Mouse (Mus musculus) hindbrain, embryonic 10.5 days (tissue): Measurements from ENCODE around the gene Gpn1. TPM values are rescaled to one million over a fixed set of nuclear protein-coding genes. Genes with fewer than 3 reads are reported as not detected.
A peak's percentile ranks its signal among the peaks of the same experiment; 100 is the strongest.

Experiments used
- DNase-seq: peaks from one replicate; pipeline ENCODE4 v3.0.0-alpha.2; 2017; ENCODE audit warnings: low spot score
- H3K27ac ChIP-seq: fragments of 300-500 bp; sonication (generic); 2 replicates; pipeline ENCODE4 v1.5.1; 2016; ENCODE audit warnings: mild to moderate bottlenecking, moderate library complexity
- H3K27me3 ChIP-seq: fragments of 300-500 bp; sonication (generic); 2 replicates; pipeline ENCODE4 v1.6.1; 2016; ENCODE audit warnings: mild to moderate bottlenecking; ENCODE audit not compliant: poor library complexity, insufficient read depth, severe bottlenecking
- H3K36me3 ChIP-seq: fragments of 300-500 bp; sonication (generic); 2 replicates; pipeline ENCODE4 v1.6.1; 2016; ENCODE audit warnings: mild to moderate bottlenecking, moderate library complexity
- H3K4me1 ChIP-seq: fragments of 300-500 bp; sonication (generic); replicated peaks from 2 replicates; pipeline ENCODE4 v1.6.1; 2016; ENCODE audit warnings: mild to moderate bottlenecking
- H3K4me3 ChIP-seq: fragments of 300-500 bp; sonication (generic); 2 replicates; pipeline ENCODE4 v1.5.1; 2016; ENCODE audit warnings: mild to moderate bottlenecking, moderate library complexity
- H3K9me3 ChIP-seq: fragments of 300-500 bp; sonication (generic); 2 replicates; pipeline ENCODE4 v1.6.1; 2016; ENCODE audit warnings: mild to moderate bottlenecking, moderate library complexity
- WGBS: fragments of 180-500 bp; shearing (Covaris S2); methylation state at CpG from one replicate; pipeline ENCODE4 v1.1.7; 2016; 5-methylcytosine and 5-hydroxymethylcytosine counted together
- polyA plus RNA-seq: library from polyadenylated mRNA; unstranded; fragments of >200 nt; fragmentation: Nextera tagmentation; extraction: Ambion mirVana; gene quantifications from 2 replicates; pipeline ENCODE4 v1.2.1, GENCODE M21; 2016

Gpn1 gene
- polyA plus RNA-seq = 90.8 and 98.5 TPM in 2 replicates

DNA sequence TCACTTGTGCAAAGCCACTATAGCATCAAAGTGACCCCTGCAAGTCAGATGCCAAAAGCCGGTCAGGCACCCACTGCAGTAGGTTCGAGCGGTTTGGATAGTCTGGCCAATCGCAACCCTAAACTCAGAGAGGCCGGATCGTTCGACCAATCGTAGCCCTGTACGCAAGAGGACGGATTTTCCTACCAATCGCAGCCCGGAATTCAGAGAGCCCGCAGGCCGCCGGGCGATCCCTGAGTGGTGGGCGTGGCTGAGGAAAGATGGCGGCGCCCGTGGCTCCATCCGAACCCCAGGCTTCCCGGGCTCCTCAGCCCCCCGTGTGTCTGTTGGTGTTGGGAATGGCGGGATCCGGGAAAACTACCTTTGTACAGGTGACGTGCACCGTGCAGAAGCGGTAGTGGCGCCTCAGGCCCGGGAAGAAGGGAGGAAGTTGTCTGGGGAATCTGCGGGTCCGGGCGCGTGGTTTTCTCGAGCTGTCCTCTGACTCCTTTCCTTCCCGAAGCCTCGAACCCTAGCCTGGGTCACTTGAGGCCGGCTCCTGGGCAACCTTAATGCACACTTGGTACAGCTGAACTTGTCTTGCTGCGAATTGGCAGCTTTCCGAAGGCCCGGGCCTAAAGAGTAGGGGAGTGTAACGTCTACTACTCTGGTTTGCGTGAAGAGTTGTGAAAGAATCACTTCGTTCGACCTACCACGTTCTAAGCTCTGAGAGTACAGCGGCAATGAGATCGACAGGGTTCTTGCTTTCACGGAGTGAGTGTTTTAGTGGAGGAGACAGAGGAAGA is at the start of gene Gpn1:
Gene Gpn1 (plus strand): TSS at position 229 of the 785 bp plus-strand sequence.
- H3K4me1 ChIP-seq = peaks cover 15% of the 10 kb centered on the region
- H3K9me3 ChIP-seq = no peaks in the 10 kb centered on the region
- H3K27ac ChIP-seq = peak within 1 kb of the TSS; percentile 87
- peaks cover 37% of the 10 kb centered on the region for H3K36me3 ChIP-seq
- under 1% methylated on average over 49 of the region's 49 CpGs for WGBS
- DNase-seq = peak; percentile 90
- H3K4me3 ChIP-seq = peak within 1 kb of the TSS; percentile 93
- H3K27me3 ChIP-seq = no peaks in the 10 kb centered on the region

DNA sequence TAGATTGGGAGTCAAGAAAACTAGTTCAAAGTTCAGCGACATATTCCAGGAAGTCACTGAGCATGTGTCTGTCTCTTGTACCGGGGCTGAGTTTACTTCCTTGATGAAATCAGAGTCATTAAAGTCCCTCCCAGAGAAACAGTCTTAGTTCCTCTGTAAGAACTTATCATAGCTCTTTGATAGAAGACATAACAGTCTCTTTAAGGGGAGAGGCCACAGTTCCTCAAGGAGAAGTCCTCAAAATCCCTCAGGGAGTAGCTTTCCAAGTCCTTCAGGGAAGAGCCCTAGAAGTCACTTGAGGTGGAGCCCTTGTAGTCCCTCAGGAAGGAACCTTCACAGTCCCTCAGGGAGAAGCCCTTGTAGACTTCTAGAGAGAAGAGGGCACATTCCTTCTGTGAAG is 43.2 kb upstream of the Gpn1 start:
- Histone ChIP-seq H3K9me3 (no peaks in the 10 kb centered on the region), H3K27me3 (no peaks in the 10 kb centered on the region), H3K4me1 (peaks cover 14% of the 10 kb centered on the region), H3K4me3 (no peak overlapping the region), H3K36me3 (no peaks in the 10 kb centered on the region), H3K27ac (no peak overlapping the region)
- no peak for DNase-seq
- WGBS = 90% methylated on average over 2 of the region's 2 CpGs

DNA sequence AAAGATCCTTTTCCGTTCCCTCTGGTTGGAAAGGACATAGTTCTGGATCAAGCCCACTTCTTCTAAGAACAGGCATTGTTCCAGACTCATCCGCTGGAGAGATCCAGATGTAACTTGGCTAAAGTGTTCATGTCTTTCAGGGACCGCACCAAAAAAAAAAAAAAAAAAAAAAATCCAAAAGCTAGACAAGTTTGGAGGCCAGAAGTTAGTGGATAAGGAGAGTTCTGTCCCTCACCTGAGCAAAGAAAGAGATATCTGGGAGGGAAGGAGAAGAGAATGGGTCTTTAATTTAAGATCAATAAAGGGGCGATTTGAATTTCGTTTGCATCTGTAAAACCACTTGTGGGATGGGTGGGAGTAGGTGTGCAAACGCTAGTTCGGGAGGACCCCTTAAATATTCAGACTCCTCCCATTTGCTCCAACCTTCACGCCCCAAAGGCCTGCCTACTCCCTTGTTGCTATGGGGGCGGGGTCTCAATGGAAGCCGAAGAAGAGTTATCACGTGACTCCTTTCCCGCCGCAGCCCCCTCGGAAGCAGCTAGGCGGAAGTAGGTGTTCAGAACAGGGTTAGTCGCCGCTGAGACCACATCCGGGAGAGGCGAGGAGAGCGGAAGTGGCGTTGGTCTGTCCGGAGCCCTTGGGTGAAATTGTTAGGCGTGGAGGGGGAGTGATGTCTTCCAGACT is 42.5 kb upstream of the Gpn1 start, which contains the start of gene Zfp512:
Gene Zfp512 (plus strand): TSS at position 554 of the 684 bp plus-strand sequence.
- peak; percentile 97 for DNase-seq
- H3K4me1 ChIP-seq = peaks cover 14% of the 10 kb centered on the region
- WGBS = 7% methylated on average over 23 of the region's 23 CpGs
- H3K27ac ChIP-seq = peak within 1 kb of the TSS; percentile 79
- H3K27me3 ChIP-seq = no peaks in the 10 kb centered on the region
- peak within 1 kb of the TSS; percentile 56 for H3K4me3 ChIP-seq
- no peaks in the 10 kb centered on the region for H3K36me3 ChIP-seq
- no peaks in the 10 kb centered on the region for H3K9me3 ChIP-seq

DNA sequence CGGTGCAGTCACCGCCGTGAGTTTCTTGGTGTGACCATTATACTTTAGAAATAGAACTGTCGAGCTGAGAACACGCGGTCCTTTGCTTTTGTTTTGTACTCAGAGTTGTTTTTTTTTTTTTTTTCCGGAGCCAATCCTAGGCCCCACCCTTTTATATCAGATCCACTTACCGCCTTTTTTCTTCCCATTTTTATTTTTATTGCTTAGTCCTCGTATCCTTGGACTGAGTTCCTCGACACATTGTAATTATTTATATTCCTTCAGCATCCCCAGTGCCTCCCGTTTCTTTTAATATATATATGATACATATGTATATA is 42.0 kb upstream of the Gpn1 start:
- under 1% methylated on average over 11 of the region's 11 CpGs for WGBS
- no peak for DNase-seq
- no peaks in the 10 kb centered on the region for H3K27me3 ChIP-seq
- H3K9me3 ChIP-seq = no peaks in the 10 kb centered on the region
- H3K4me1 ChIP-seq = peaks cover 14% of the 10 kb centered on the region
- 0 out of 2 replicates have a peak, but pooled peaks cover 4% of the 10 kb centered on the region for H3K36me3 ChIP-seq
- H3K27ac ChIP-seq = peak overlapping the region; percentile 79
- peak overlapping the region; percentile 56 for H3K4me3 ChIP-seq

DNA sequence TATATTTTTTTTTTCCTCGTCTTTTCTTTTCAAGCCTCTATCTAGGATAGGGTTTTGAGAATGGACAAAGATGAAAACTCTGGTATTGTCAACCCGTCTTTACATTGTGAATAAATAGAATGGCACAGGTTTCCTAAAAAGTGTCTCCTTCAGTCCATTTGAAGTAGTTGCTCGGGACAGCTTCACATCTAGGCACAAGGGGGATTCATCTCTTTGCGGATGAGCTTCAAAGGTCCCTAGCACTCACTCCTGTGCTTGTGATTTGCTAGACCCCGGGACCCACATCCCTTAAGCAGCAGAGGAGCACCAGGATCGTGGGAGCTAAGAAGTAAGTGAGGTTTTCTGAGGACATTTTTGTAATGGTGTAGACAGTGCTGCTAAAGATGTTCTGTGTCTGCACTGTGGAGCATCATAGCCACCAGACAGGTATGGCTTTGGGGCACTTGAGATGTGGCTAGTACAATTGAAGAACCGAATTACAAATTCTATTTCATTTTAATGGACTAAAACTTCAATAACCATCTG is 41.6 kb upstream of the Gpn1 start:
- peak overlapping the region; percentile 56 for H3K4me3 ChIP-seq
- 0 out of 2 replicates have a peak, but pooled peaks cover 4% of the 10 kb centered on the region for H3K36me3 ChIP-seq
- 21% methylated on average over 7 of the region's 7 CpGs for WGBS
- no peaks in the 10 kb centered on the region for H3K27me3 ChIP-seq
- peak overlapping the region; percentile 79 for H3K27ac ChIP-seq
- DNase-seq = peak; percentile 8
- no peaks in the 10 kb centered on the region for H3K9me3 ChIP-seq
- H3K4me1 ChIP-seq = peaks cover 14% of the 10 kb centered on the region

DNA sequence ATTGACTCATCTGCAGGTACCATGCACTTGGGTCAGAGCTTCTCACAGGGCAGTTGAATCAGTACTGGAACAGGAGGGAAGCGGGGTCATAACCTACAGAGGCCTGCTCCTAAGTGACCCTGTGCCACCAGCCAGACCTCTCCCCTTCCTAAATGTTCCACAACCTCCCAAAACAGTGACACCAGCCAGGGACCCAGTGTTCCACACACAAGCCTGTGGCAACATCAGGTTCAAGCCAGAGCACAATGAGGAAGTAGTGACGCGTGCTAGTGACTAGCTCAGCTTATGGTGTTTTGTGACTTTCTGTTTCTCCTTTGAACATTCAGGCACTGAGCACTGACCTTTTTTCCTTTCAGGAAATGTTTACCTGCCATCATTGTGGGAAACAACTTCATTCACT is 26.7 kb upstream of the Gpn1 start:
- no peak overlapping the region for H3K27ac ChIP-seq
- peaks cover 79% of the 10 kb centered on the region for H3K36me3 ChIP-seq
- no peaks in the 10 kb centered on the region for H3K27me3 ChIP-seq
- no peaks in the 10 kb centered on the region for H3K9me3 ChIP-seq
- no peak overlapping the region for H3K4me3 ChIP-seq
- H3K4me1 ChIP-seq = no peaks in the 10 kb centered on the region
- no peak for DNase-seq
- WGBS = 94% methylated on average over 3 of the region's 3 CpGs

DNA sequence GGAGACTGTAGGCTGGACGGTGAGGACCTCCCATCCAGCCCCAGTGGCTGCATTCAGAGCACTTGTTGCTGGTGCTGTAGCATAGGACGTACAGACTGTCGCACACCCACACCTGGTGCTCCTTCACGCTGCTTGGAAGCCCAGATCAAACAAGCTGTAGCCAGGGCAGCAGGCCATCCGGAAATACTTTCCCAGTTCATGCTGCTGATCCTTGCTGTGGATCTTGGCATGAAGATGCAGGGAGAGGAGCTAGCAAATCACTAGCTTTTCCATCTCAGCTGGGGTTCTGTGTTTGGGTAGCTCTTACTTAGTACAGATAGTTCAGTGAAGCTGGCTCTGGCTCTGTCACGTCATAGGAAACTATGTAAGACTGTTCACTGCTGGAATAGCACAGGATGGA is 24.8 kb upstream of the Gpn1 start:
- Histone ChIP-seq H3K27ac (no peak overlapping the region), H3K4me1 (no peaks in the 10 kb centered on the region), H3K36me3 (peaks cover 95% of the 10 kb centered on the region), H3K9me3 (no peaks in the 10 kb centered on the region), H3K27me3 (no peaks in the 10 kb centered on the region), H3K4me3 (no peak overlapping the region)
- DNase-seq = no peak
- 90% methylated on average over 6 of the region's 6 CpGs for WGBS

DNA sequence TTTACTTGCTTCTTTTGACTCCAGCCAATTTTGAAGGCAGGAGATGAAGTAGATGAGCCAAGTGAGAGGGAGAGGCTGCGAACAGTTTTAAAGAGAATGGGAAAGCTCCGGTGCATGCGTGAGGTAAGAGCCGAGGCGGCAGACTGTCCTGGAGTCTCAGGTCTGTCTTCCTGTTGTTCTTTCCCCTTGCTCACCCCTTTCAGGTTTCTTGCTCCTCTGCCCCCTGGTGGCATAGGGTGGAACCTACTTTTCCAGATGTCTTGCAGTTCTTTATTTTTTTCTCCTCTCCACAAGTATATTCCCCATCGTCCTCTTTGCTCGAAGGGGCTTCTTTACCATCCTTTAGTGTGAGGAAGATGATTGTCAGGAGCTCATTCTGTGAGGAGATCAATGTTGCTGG is 24.2 kb upstream of the Gpn1 start:
- Histone ChIP-seq H3K4me1 (no peaks in the 10 kb centered on the region), H3K27me3 (no peaks in the 10 kb centered on the region), H3K36me3 (peaks cover 98% of the 10 kb centered on the region), H3K9me3 (no peaks in the 10 kb centered on the region), H3K27ac (no peak overlapping the region), H3K4me3 (no peak overlapping the region)
- WGBS = 73% methylated on average over 7 of the region's 7 CpGs
- DNase-seq = peak; percentile 44

DNA sequence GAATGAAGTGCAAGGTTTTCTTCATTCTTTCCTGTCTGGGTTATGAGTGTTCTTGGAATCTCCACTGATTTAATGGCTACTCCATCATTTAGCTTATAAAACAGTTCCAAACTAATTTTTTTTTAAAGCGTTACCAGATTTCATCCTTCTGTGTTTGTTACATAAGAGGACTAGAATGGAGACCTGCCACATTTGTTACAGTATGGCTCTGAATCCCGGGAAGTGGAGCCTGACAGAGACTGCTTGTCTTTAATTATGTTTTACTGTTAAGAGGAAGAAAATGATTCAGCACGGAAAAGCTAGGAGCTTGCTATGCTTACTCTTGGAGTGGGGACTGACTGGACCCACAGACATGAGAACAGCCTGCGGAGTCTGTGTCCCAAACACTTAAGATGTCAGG is 14.0 kb upstream of the Gpn1 start:
- H3K4me3 ChIP-seq = no peak overlapping the region
- no peaks in the 10 kb centered on the region for H3K4me1 ChIP-seq
- no peaks in the 10 kb centered on the region for H3K9me3 ChIP-seq
- peaks cover 95% of the 10 kb centered on the region for H3K36me3 ChIP-seq
- H3K27ac ChIP-seq = no peak overlapping the region
- DNase-seq = no peak
- 89% methylated on average over 4 of the region's 4 CpGs for WGBS
- no peaks in the 10 kb centered on the region for H3K27me3 ChIP-seq

DNA sequence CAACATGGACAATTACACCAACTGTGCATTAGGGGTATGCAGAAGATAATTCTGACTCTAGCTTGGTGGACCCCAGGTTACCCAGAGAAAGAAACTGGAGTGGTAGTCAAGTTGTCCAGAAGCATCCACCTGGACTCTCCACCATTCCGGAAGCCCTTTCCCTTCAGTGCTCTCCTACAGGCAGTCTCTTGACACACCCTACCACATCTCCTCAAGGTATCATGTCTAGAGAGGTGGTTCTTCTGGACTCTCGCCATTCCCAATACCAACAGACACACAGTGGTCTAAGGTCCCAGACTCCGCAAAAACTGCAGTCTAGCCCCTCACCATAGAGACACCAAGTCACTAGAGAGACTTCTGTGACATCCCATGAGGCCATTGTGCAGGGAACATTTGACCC is 9.1 kb upstream of the Gpn1 start, which contains the start of gene 4930548H24Rik:
Gene 4930548H24Rik (plus strand): TSS at position 301 of the 400 bp plus-strand sequence.
- no peaks in the 10 kb centered on the region for H3K9me3 ChIP-seq
- DNase-seq = no peak
- no peaks in the 10 kb centered on the region for H3K4me1 ChIP-seq
- H3K36me3 ChIP-seq = peaks cover 50% of the 10 kb centered on the region
- WGBS = 95% methylated on average over 3 of the region's 3 CpGs
- no peaks in the 10 kb centered on the region for H3K27me3 ChIP-seq
- no peak within 1 kb of the TSS for H3K4me3 ChIP-seq
- no peak within 1 kb of the TSS for H3K27ac ChIP-seq

DNA sequence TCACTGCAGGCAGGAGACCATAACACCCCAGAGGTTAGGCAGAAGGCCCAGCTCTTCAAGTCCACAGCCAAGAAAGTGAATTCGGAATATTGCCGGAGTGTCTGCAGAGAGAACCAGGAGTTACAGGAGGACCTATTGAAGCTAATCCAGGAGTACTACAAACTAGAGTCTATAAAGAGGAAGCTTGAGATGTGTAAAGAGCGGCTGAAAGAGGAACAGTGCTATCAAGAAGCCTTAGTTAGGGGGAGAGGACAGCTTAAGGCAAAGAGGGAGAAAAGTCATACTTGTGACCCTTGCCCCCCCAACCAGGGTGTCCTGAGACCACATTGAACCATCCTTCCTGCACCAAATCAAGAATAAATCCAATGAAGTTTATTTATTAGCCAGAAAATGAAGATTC is 6.7 kb upstream of the Gpn1 start:
- Histone ChIP-seq H3K27me3 (no peaks in the 10 kb centered on the region), H3K27ac (no peak overlapping the region), H3K36me3 (peaks cover 26% of the 10 kb centered on the region), H3K4me3 (no peak overlapping the region), H3K4me1 (no peaks in the 10 kb centered on the region), H3K9me3 (no peaks in the 10 kb centered on the region)
- no peak for DNase-seq
- WGBS = 96% methylated on average over 3 of the region's 3 CpGs

DNA sequence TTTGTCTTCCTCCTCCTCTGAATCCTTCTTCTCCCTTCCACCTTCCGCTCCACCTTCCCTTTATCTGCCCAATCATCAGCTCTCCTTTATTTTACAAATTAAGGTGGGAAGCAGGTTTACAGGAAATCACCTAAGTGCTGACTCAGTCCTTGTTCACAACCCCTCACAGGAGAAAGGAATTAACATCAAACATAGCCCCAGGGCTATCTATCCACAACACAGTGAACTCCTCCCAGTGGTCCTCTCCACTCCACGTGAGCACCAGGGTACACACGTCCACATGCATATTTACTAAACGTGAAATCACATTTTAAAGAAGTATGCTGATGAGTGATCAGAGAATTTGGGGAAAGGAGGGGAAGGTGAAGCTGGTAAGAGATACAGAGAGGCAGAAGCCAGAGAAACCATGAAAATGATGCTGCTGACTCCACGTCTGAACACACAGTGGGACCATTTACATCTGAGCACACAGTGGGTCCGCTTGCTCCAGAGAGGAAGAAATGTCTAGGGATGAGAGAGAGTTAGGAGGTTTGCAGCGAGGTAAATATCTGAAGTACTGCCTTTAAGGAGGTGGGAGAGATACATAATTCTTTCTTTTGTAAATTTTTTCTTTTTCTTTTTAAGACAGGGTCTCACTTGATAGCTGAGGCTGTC is 5.3 kb upstream of the Gpn1 start:
- no peak overlapping the region for H3K4me3 ChIP-seq
- 75% methylated on average over 7 of the region's 7 CpGs for WGBS
- no peaks in the 10 kb centered on the region for H3K27me3 ChIP-seq
- no peak for DNase-seq
- H3K9me3 ChIP-seq = no peaks in the 10 kb centered on the region
- H3K27ac ChIP-seq = no peak overlapping the region
- peaks cover 4% of the 10 kb centered on the region for H3K4me1 ChIP-seq
- peaks cover 17% of the 10 kb centered on the region for H3K36me3 ChIP-seq

DNA sequence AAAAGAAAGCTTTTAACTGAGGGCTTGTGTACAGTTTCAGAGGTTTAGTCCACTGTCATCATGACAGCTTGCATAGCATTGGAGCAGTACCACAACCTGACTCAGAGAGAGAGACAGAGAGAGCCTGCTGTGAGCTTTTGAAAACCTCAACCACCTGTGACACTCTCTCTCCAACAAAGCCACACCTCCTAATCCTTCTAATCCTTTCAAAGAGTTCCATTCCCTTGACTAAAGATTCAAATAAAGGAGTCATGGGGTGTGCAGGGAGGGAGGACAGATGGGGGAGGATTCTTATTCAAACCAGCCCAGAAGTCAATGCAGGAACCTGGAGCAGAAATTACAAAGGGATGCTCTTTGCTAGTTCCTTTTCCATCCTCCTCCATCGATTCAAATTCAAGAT is 2.5 kb upstream of the Gpn1 start:
- 58% methylated on average over 1 of the region's 1 CpGs for WGBS
- no peak for DNase-seq

More for the DNA sequence above, 2.5 kb upstream of the Gpn1 start:
- H3K27ac ChIP-seq = no peak overlapping the region
- H3K27me3 ChIP-seq = no peaks in the 10 kb centered on the region
- peaks cover 15% of the 10 kb centered on the region for H3K4me1 ChIP-seq
- H3K9me3 ChIP-seq = no peaks in the 10 kb centered on the region
- H3K36me3 ChIP-seq = peaks cover 10% of the 10 kb centered on the region
- H3K4me3 ChIP-seq = no peak overlapping the region
